Mouse (Mus musculus) lung, postnatal 0 days (tissue): ENCODE measurements at regions not wholly inside any gene's neighbourhood (a gene's known extent, or its start where the extent isn't known, plus 50 kb on each side); places are given as distances from the start of the nearest gene placed in this dataset.

Experiments
- ATAC-seq: fragments of 200-750 bp; cut with Nextera tagmentation; 2 replicates; pipeline ENCODE4 v1.8.0; 2017; ENCODE audit warnings: moderate library complexity
- DNase-seq: peaks from one replicate; pipeline ENCODE4 v3.0.0-alpha.2; 2016; ENCODE audit warnings: low spot score
- H3K27ac ChIP-seq: fragments of 300-500 bp; sonication (generic); 2 replicates; pipeline ENCODE4 v1.5.1; 2014; ENCODE audit warnings: antibody characterized with exemption, mild to moderate bottlenecking, low read length, mixed read lengths
- H3K27me3 ChIP-seq: fragments of 300-500 bp; sonication (generic); replicated peaks from 2 replicates; pipeline ENCODE4 v1.6.1; 2014; ENCODE audit warnings: low read length, mixed read lengths; ENCODE audit not compliant: insufficient read depth
- H3K36me3 ChIP-seq: fragments of 300-500 bp; sonication (generic); 2 replicates; pipeline ENCODE4 v1.6.1; 2014; ENCODE audit warnings: low read length, mixed read lengths; ENCODE audit not compliant: insufficient read depth
- H3K4me1 ChIP-seq: fragments of 300-500 bp; sonication (generic); 2 replicates; pipeline ENCODE4 v1.6.1; 2014; ENCODE audit warnings: antibody characterized with exemption, low read depth, low read length, mixed read lengths; ENCODE audit not compliant: insufficient read depth
- H3K4me2 ChIP-seq: fragments of 300-500 bp; sonication (generic); replicated peaks from 2 replicates; pipeline ENCODE4 v1.6.1; 2014; ENCODE audit warnings: low read depth, mild to moderate bottlenecking, low read length, moderate library complexity, mixed read lengths
- H3K4me3 ChIP-seq: fragments of 300-500 bp; sonication (generic); 2 replicates; pipeline ENCODE4 v1.5.1; 2014; ENCODE audit warnings: low read depth, low read length
- H3K9ac ChIP-seq: fragments of 300-500 bp; sonication (generic); replicated peaks from 2 replicates; pipeline ENCODE4 v1.6.1; 2014; ENCODE audit warnings: low read depth, mild to moderate bottlenecking
- H3K9me3 ChIP-seq: fragments of 300-500 bp; sonication (generic); 2 replicates; pipeline ENCODE4 v1.6.1; 2016; ENCODE audit warnings: low read length, mixed read lengths
- CTCF ChIP-seq: IDR thresholded peaks from 2 replicates; pipeline ENCODE4 v1.5.1; 2016; ENCODE audit warnings: antibody characterized with exemption, mild to moderate bottlenecking
- EP300 ChIP-seq: IDR thresholded peaks from 2 replicates; pipeline ENCODE4 v1.6.1; 2016; ENCODE audit warnings: antibody characterized with exemption, mild to moderate bottlenecking, control low read depth
- WGBS: fragments of 180-500 bp; shearing (Covaris S2); extraction: QIAGEN DNeasy Blood & Tissue Kit; methylation state at CpG from one replicate; pipeline ENCODE4 v1.1.7; 2014; 5-methylcytosine and 5-hydroxymethylcytosine counted together

GRCm38 (mm10) chr15:97533553-97534291 is 171.9 kb downstream of the Rpap3 start:
- no peaks in the 10 kb centered on the region for H3K9me3 ChIP-seq
- 63% methylated on average over 12 of the region's 12 CpGs for WGBS
- no peak overlapping the region for H3K27ac ChIP-seq
- no peak overlapping the region for H3K9ac ChIP-seq
- DNase-seq (peak; percentile 10), ATAC-seq (no peak)
- H3K4me2 ChIP-seq = no peak overlapping the region
- TF ChIP-seq EP300 (no peak), CTCF (no peak)
- no peaks in the 10 kb centered on the region for H3K4me1 ChIP-seq
- no peak overlapping the region for H3K4me3 ChIP-seq
- H3K36me3 ChIP-seq = no peaks in the 10 kb centered on the region
- H3K27me3 ChIP-seq = no peaks in the 10 kb centered on the region

- Histone ChIP-seq H3K27ac (no peak overlapping the region), H3K36me3 (no peaks in the 10 kb centered on the region), H3K9me3 (no peaks in the 10 kb centered on the region), H3K4me2 (no peak overlapping the region), H3K9ac (no peak overlapping the region), H3K27me3 (no peaks in the 10 kb centered on the region), H3K4me3 (no peak overlapping the region), H3K4me1 (no peaks in the 10 kb centered on the region)
- TF ChIP-seq CTCF = no peak
- no peak for TF ChIP-seq EP300
- DNase-seq (no peak), ATAC-seq (no peak)
- 62% methylated on average over 10 of the region's 10 CpGs for WGBS
Measured at GRCm38 (mm10) chr15:97532346-97532910, 173.2 kb downstream of the Rpap3 start.

GRCm38 (mm10) chr15:97528291-97529050 is 177.2 kb downstream of the Rpap3 start:
- DNase-seq (no peak), ATAC-seq (no peak)
- no peak for TF ChIP-seq EP300
- no peak for TF ChIP-seq CTCF
- no peaks in the 10 kb centered on the region for H3K4me1 ChIP-seq
- H3K27me3 ChIP-seq = no peaks in the 10 kb centered on the region
- H3K27ac ChIP-seq = no peak overlapping the region
- no peak overlapping the region for H3K4me2 ChIP-seq
- no peaks in the 10 kb centered on the region for H3K36me3 ChIP-seq
- no peaks in the 10 kb centered on the region for H3K9me3 ChIP-seq
- no peak overlapping the region for H3K9ac ChIP-seq
- 78% methylated on average over 11 of the region's 11 CpGs for WGBS
- H3K4me3 ChIP-seq = no peak overlapping the region

- no peaks in the 10 kb centered on the region for H3K9me3 ChIP-seq
- H3K4me1 ChIP-seq = no peaks in the 10 kb centered on the region
- no peak overlapping the region for H3K9ac ChIP-seq
- peak; percentile 7 for DNase-seq
- H3K36me3 ChIP-seq = no peaks in the 10 kb centered on the region
- WGBS = 68% methylated on average over 2 of the region's 2 CpGs
- no peak overlapping the region for H3K27ac ChIP-seq
- ATAC-seq = no peak
- no peak overlapping the region for H3K4me3 ChIP-seq
- no peaks in the 10 kb centered on the region for H3K27me3 ChIP-seq
- H3K4me2 ChIP-seq = no peak overlapping the region
- TF ChIP-seq EP300 (no peak), CTCF (no peak)
Measured at GRCm38 (mm10) chr15:97520395-97520794, 185.2 kb downstream of the Rpap3 start.

GRCm38 (mm10) chr15:97519919-97520345 is 185.7 kb downstream of the Rpap3 start:
- 74% methylated on average over 8 of the region's 8 CpGs for WGBS
- H3K27ac ChIP-seq = no peak overlapping the region
- TF ChIP-seq EP300 = no peak
- TF ChIP-seq CTCF = no peak
- H3K4me3 ChIP-seq = no peak overlapping the region
- H3K4me2 ChIP-seq = no peak overlapping the region
- ATAC-seq (no peak), DNase-seq (no peak)
- no peaks in the 10 kb centered on the region for H3K4me1 ChIP-seq
- H3K9ac ChIP-seq = no peak overlapping the region
- H3K9me3 ChIP-seq = no peaks in the 10 kb centered on the region
- H3K27me3 ChIP-seq = no peaks in the 10 kb centered on the region
- H3K36me3 ChIP-seq = no peaks in the 10 kb centered on the region

- Histone ChIP-seq H3K9me3 (no peaks in the 10 kb centered on the region), H3K4me3 (no peak overlapping the region), H3K4me1 (no peaks in the 10 kb centered on the region), H3K9ac (no peak overlapping the region), H3K36me3 (no peaks in the 10 kb centered on the region), H3K4me2 (no peak overlapping the region), H3K27me3 (no peaks in the 10 kb centered on the region), H3K27ac (no peak overlapping the region)
- WGBS = 59% methylated on average over 10 of the region's 10 CpGs
- no peak for ATAC-seq
- no peak for TF ChIP-seq EP300
- TF ChIP-seq CTCF = no peak
- DNase-seq = no peak
Measured at GRCm38 (mm10) chr15:97517926-97518325, 187.7 kb downstream of the Rpap3 start.
